Mouse (Mus musculus): ENCODE results near the gene Dgke.
"Not testable (repeated sequence)": the region's sequence is repeated elsewhere in the genome, so short reads cannot be mapped to it uniquely, and the experiment has no call there.

The Dgke gene

DNA sequence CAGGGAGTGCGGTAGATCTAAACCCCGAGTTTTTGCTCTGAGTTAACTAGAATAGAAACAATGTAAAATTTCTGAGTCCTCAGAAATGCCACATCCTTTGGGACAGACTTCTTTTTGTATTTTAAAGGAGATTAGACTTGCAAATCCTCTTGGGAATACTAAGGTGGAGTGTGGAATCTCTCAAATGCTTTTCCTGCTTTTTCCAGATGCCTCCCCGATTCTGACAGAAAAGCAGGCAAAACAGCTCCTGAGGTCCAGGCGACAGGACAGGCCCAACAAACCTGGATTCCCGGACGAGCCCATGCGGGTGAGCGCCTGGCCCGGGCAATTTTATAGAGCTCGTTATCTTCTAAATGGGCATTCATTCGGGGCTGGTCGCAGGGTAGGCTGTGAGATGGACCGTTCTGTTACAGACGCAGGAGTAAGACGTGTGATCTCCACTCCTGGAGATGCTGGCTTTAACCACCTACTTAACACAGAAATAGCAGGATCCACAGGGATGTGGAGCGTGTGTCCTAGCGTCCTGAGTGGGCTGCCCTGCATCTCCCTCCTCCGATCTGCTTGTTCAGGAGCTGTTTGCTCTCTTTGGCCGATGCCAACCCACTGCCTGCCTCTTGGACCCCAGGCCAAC, 8.2 kb upstream of the Dgke start:
- no peak for DNase-seq (ENCODE audit: low read depth, low spot score)

DNA sequence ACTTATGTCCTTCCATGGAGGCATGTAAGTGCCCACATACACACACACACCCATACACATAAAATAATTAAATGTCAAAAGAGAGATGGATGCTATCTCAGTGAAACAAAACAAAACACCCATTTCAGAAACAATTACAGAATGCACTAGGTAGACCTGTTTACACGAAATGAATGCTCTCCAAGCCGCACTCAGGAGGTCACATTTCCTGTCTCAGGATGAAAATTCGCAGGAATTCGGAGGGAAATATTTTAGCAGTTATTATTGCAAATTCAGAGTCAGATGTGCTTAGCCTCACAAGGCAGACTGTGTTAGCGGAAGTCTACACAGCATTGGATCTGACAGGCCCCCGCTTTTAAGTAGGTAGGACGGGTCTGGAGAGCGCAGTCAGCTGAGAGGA, 6.9 kb upstream of the Dgke start, which contains the start of gene Gm525:
Gene Gm525, plus strand, starts transcription at position 301 of the 400 bp plus-strand sequence.
- DNase-seq (ENCODE audit: low read depth, low spot score): no peak

DNA sequence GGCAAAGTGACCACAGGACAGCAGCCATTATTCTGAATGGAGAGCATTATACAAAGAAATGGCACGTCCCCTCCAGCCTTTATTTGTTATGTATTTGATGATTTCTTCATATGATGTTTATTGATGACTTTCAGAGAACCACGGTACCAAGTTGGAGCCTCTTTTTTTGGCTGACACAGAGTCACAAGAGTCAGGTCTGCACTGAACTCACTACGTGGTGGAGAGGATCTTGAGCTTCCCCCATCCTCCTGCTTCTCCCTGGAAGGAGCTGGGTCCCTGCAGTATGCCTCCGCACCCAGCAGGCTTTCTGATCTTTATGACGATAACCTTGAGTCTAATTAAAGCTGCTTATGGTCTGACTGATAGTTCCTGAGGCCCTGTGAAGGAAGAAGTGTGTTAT, 4.9 kb upstream of the Dgke start:
- no peak for DNase-seq (ENCODE audit: low read depth, low spot score)

DNA sequence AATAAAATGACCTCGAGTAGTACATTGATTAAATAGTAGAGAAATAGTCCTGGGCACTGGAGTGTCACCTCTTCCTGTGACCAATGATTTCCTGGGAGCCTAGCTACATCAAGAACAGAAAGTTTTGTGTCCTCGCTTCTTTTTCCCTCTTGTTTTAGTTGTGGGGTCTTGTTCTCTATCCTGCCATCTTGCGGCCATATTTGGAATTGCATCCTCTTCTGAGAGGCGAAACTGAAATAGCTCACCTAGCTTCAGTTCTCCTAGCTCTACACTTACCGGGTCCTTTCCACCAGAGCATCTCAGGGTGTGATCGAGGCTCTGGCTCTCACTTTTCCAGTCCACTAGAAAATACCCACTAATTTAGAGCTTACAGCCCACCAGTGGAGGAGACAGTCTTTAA, 2.7 kb upstream of the Dgke start:
- DNase-seq (ENCODE audit: low read depth, low spot score): peak; percentile 88

DNA sequence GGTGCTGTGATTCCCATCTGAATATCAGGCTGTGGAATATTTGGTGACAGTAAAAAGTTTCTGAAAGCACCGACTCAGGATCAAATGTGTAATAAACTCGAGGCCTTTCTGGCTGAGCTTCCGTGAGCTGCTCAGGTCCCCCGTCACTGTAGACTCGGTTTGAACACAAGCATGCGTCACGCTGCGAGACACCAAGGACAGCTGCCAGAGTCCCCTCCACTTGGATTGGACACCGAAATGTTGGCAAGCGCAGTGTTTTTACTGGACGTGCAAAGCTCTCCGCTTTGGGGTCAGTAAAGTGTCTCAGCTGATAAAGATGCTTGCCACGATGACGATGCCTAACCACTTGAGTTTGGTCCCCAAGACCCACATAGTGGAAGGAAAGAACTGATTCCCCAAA, 2.0 kb upstream of the Dgke start:
- no peak for DNase-seq (ENCODE audit: low read depth, low spot score)

DNA sequence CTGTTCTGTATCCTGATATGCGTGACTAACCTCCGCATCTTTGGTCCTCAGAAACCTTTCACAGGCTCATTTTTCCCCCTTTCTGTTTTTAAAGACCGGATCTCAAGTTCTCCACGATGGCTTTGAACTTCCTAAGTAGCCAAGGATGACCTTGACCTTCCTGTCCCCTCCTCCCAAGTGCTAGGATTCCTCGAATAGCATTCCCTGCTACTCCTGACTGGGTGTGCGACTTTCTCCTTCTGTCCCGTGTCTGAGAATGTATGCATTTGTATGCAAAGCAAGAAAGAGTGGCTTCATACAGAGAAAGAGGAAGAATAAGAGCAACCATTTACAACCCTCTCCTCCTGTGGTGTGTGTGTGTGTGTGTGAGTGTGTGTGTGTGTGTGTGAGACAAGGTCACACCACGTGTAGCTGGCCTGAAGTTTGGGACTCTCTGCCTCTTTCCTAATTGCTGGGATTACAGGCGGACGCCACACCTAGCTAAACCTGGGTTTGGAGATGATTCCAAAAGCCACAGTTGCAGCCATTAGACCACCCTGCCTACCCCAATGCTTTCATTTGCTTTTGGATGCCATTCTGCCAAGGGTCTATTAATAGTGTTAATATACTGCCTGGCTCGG, 1.3 kb upstream of the Dgke start:
- DNase-seq (ENCODE audit: low read depth, low spot score): no peak

DNA sequence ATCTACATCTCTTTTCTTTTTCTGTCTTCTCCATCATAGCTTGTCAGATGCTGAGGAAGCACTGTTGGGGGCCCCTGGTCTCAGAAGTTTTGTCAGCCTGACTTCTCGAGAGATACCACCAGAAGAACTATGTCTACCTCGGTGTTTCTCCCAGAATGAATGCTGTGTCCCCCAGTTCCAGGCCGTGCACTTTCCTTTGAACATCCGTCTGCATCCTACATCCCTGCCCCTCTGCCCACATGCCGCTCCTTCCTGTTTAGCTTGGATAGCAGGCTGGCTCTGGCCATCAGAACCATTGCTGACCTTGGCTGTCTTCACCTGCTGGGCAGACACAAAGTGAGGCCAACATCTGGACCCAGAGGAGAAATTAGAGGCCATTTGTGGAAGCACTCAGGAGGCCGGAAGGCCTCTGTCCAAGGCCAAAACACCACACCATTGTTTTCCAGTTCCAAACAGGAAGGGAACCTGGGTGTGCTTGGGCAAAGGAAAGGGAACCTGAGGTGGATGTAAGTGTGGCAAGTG, 712 bp upstream of the Dgke start:
- DNase-seq (ENCODE audit: low read depth, low spot score): no peak

DNA sequence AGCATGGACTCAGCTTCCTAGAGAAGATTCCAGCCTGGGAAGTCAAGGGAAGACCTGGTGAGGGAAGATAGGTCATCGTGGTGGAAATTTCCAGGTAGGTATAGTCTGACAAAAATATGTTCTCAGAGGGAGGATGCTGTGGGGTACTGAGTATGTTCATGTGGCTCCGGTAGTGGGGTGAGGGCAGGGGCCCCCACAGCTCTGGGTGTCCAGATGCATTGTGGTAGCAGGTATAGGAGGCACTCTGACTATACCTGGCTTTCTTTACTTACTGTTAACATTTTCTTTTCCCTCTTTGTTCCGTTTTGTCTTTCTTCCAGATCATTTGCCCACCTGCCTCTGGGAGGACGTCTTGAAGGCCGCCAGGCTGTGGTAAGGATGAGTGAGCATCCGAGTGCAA, 524 bp downstream of the Dgke start:
- DNase-seq (ENCODE audit: low read depth, low spot score): no peak

DNA sequence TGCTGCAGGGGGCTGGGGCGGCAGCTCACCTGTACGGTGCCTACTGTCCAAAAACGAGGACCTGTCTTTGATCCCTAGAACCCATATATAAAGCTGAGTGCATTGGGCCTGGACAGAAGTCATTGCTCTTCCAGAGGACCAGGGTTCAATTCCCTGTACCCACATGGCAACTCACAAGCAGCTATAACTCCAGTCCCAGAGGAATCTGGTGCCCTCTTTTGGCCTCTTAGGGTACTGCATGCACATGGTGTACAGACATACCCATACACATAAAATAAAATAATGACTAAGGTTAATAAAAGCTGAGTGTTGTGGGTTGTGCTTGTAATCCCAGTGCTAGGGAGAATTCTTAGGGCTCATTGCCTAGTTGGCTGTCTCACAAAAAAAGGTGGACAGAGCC, 1.4 kb downstream of the Dgke start:
- peak; percentile 38 for DNase-seq (ENCODE audit: low read depth, low spot score)

DNA sequence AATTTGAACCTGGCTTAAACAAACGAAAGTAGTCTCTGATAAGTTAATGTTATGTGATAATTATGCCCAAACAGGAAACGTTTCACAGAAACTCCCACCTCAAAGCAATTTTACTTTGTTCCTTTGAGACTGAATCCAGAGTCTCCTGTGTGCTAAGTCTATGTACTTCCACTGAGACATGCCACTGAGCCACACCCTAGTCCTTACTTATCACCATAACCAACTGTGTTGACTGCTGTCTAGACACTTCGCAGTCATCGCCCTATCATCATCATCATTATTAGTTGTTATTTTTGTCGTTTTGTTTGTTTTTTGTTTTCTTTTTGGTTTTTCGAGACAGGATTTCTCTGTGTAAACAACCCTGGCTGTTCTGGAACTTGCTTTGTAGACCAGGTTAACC, 2.3 kb downstream of the Dgke start:
- no peak for DNase-seq (ENCODE audit: low read depth, low spot score)

DNA sequence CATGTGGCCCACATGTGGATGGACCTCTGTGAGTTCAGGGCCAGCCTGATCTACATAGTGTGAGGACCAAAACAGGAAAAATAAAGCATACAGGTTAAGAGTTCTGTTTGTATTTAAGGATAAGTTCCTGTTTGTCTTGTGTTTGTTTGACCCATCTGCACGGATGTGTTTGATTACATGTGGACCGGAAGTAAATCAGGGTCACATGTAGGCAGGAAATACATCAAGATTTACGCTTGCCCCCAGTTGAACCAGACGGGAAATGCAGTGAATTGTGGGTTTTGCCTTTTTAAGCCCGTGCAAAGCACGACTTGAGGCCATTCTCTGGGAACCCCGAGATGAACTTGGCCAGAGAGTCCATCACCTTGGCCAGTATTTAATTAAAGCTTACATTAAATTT, 5.3 kb downstream of the Dgke start:
- no peak for DNase-seq (ENCODE audit: low read depth, low spot score)

DNA sequence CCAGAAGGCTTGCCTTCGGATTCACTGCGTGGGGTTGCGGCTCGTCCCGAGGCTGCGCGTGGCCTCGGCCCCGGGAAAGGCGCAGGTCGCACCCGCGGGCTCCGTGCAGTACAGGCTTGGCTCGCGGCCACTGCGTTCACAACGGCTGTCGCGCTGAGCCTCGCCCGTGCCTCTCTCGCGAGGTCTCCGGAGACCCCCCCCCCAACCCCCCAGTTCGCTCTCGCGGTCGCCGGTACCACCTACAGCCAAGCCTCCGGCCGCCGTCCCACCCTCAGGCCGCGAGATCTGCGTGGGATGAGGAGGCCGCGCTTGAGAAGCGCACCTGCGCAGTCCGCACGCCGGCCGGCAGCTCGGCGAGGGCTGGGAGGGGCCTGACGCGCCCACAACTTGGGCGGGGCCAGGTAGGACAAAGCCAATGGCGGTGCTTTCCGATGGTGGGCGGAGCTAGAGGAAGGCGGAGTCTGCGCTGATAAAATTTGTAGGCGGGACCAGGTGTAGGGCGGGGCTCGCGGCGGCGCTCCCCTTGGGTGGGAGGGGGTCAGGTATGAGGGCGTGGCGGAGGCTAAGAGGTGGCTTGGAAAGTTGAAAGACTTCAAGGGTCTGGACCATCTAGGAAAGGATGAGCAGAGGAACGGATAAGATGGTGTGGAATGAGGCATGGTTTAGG, 6.1 kb downstream of the Dgke start:
- peak; percentile 97 for DNase-seq (ENCODE audit: low read depth, low spot score)

DNA sequence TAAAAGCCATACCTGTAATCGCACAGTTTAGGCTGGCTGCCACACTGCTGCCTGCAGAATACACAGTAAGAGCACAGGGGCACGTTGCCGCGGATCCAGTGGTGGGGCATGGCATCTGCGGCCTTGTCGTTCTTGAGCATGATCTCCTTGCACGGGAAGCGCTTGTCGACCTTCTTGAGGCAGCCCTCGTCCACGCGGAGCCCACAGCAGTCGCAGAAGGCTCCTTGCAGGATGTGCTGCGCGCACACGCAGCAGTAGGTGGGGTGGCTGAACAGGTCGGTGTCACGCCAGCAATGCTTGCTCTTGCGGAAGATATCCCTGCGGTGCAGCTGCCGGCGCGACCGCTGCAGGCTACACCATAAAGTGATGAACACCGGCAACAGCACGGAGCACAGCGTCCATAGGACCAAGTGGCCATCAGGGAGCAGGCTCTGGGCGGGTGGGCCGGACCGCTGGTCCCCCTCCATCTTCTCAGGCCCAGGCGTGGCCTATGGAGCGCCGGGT, 6.7 kb downstream of the Dgke start:
- peak; percentile 78 for DNase-seq (ENCODE audit: low read depth, low spot score)

DNA sequence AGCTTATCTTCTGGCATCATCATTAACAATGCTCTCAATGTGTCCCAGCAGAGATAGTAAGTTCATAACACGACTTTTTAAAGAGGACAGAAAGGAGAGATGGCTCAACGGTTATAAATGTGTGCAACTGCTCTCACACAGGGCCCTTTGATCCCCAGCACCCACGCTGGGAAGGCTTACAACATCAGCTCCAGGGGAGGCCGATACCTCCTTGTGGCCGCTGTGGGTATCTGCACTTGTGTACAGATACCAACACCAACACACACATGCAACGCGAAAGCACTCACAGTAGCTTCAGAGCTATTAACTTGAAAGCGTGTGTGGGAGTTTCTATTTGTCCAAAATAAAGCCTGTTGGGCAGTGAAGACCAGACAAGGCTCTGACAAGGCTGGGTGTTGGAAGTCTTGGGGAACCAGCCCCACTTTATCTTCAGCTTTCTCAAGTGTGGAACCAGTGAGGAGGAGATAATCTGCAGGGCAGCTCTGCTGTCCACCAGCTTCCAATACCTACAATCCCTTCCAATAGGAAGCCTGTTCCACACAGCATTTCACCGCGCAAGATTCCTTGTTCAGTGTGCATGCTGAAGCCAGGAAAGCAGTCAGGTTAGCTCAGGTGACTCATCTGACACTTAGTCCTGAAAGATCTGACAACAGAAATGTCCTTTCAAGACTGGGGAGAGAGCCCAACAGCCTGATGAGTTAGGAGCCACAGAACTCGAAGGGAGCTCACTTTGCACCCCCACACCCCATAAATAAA, 8.0 kb downstream of the Dgke start:
- DNase-seq (ENCODE audit: low read depth, low spot score): peak; percentile 80

DNA sequence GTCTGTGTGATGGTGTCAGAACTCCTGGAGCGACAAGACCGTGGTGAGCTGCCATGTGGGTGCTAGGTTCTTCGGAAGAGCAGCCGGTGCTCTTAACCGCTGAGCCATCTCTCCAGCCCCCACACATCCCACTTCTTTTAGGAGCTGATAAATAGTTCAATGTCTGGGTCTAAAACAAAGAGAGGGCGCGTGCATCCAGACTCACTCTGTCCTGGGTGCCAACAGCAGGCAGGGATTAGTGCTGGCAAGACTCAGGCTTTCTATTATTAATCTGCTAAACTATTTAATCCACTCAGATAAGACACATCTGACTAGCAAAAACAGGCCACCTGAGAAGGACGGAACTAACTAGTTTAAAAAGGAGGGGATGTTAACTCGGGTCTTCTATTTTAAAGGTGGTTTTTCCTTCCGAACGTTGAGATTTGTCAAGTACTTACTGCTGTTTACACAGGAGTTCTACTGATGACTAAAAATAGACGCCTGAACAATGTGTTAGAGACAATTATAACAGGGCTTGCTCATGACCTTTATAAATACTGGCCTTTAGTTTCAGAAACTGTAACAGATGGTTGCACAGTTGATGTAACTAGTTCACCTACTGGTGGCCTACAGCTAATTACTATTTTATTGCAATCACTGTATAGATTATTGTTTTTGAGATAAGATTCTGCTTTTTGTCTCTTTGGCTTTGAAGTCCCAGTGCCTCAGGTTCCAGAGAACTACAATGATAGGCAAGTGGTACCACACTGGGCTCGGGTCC, 10.5 kb downstream of the Dgke start:
- no peak for DNase-seq (ENCODE audit: low read depth, low spot score)

DNA sequence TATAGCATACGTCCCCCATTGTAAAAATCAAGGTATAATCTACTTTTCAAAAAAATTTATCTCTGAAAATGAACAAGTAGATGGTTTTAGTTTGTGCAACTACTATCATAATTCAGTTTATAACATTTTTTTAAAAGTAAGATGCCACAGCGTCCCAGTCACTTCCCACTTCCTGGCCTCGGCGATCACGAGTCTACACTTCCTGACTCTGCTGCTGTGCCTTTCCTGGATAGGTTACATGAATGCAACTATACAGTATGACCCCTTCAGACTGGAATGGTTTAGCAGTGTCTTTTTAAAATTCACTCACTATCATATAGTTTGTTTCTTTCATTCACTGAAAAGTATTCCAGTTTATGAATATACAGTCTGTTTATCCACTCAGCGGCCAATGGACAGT, 14.9 kb downstream of the Dgke start:
- DNase-seq (ENCODE audit: low read depth, low spot score): no peak

DNA sequence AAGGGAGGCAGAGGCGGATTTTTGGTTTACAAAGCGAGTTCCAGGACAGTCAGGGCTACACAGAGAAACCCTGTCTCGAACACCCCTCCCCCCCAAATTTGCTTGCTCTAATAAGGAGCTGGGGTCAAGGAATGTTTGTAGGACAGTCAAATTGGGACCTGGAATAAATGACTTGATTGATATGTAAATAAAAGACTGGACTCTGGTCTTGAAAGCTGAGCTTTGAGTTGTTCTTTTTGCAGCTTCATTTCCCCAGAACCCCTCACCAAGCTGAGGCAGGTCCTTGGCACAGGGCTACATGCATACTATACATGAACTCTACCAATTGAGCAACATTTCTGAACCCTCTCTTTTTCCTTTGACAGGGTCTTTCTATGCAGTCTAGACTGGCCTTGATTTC, 20.6 kb downstream of the Dgke start:
- no peak for DNase-seq (ENCODE audit: low read depth, low spot score)

DNA sequence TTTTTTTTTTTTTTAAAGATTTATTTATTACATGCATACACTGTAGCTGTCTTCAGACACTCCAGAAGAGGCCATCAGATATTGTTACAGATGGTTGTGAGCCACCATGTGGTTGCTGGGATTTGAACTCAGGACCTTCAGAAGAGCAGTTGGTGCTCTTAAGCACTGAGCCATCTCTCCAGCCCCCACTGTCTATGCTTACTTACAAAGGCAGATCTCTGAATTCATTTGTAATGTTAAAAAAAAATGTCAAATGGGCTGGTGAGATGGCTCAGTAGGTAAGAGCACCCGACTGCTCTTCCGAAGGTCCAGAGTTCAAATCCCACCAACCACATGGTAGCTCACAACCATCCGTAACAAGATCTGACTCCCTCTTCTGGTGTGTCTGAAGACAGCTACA, 21.1 kb downstream of the Dgke start:
- not testable (repeated sequence) for DNase-seq (ENCODE audit: low read depth, low spot score)

DNA sequence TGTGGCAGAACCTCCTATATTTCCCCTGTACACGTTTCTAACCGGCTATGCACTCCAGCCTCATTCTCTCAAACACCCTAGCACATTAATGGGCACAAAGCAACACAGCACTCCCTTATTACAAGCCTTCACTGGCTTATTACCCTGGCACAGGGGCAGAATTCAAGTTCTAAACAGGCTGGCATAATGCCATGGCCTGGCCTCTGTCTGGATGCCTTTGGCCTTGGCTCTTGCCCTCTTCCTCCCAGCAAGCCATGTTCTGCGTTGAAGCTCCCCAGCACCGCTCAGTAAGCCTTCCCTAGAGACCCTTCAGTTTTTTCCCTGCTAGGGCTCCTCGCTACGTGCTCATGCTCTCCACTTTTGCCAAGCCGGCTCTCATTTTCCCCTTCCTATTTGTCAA, 23.6 kb downstream of the Dgke start:
- DNase-seq (ENCODE audit: low read depth, low spot score): no peak

DNA sequence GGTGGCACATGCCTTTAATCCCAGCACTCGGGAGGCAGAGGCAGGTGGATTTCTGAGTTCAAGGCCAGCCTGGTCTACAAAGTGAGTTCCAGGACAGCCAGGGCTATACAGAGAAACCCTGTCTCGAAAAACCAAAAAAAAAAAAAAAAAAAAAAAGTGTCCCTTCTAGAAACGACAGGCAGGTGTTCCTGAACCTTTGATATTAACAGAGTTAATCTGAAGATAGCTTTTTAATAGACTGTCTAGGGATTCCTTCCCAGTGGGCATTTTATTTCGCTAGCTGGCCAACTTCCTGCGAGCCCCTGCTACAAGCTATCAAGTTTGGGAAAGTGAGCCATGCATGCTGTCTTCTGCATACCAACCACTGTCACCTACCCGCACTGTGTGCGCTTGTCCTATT, 25.6 kb downstream of the Dgke start:
- not testable (repeated sequence) for DNase-seq (ENCODE audit: low read depth, low spot score)

DNA sequence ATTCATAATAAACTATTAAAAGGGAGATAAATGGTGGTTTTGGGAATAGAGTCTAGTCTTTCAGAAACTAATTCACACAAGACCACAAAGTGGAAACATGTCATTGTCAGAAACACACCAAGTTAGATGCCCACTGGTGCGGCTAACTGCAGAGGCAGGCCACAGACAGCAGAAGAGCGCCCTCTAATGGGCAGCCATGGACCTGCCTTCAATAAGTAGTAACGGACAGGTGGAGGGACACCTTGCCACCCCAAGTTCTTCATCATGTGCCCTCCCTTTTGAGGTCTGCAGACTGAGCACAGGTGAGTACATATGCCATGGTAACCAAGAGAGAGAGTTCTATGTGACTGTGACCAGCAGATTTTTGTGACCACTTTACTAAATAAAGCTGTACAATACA, 27.3 kb downstream of the Dgke start:
- peak; percentile 79 for DNase-seq (ENCODE audit: low read depth, low spot score)
